ENCODE assay signal across 9 mouse cellular contexts in the genomic region with DNA sequence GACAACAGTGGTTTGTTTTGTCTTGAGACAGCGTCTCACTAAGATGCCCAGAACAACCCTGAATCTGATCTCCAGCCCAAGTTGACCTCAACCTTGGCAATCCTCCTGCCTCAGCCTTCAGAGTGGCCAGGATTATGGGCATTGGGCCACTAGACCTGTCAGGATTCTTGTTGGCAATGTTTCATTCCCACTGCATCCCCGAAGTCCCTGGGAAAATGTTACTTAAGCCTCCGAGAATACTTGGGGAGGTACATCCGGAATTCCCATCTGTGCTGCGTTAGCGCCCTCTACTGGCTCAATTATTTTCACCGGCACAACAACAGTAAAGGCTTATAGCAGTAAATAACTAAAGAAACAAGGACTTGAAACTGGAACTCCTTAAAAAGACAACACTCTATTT.
A peak's percentile ranks its signal among the peaks of the same experiment; 100 is the strongest.
DNase-seq lines count a peak whose midpoint lies in the region; ATAC-seq and TF ChIP-seq lines count a peak whose summit lies in the region.
"Had no signal": no experiment of that assay in that cellular context is flagged by ENCODE, and none has a peak within 500 bp of the region (broad histone marks: within the 10 kb centered on the region; RNA-seq: fewer than 3 reads in every experiment).

No protein-coding gene starts in this region.

- 0 out of 2 replicates have a peak, but pooled peaks have one; percentile 5 for ATAC-seq in lung, postnatal 0 days
- no peak for ATAC-seq in activated CD4-positive, CD25-positive, alpha-beta regulatory T cell, adult 4 months

- peak; percentile 90 for TF ChIP-seq RAD21 in CH12.LX (IDR thresholded peaks at IDR 0.05; ENCODE audit: low read depth, low read length)

- no peaks in the 10 kb centered on the region for H3K36me3 ChIP-seq in CH12.LX (replicated peaks in 1 of 2; ENCODE audit: control insufficient read depth in 1 of 2, insufficient read depth in 1 of 2, low read length in 1 of 2)
- H3K36me3 ChIP-seq in lung, postnatal 0 days (ENCODE audit: insufficient read depth, low read length) = no peaks in the 10 kb centered on the region
- H3K36me3 ChIP-seq in small intestine, adult 2 months (ENCODE audit: control insufficient read depth, insufficient read depth, low read length) = no peaks in the 10 kb centered on the region

- peak overlapping the region; percentile 86 for H3K4me2 ChIP-seq in CH12.LX (ENCODE audit: insufficient read depth, low read depth, poor library complexity, severe bottlenecking)
- H3K4me2 ChIP-seq in lung, postnatal 0 days (replicated peaks; ENCODE audit: low read depth, low read length) = no peak overlapping the region

- H3K79me2 ChIP-seq in CH12.LX (replicated peaks; ENCODE audit: control insufficient read depth, extremely low read depth, insufficient read depth, poor library complexity, severe bottlenecking) = no peaks in the 10 kb centered on the region

- peak; percentile 82 to 84 for TF ChIP-seq CTCF in CH12.LX (conservative IDR thresholded peaks at IDR 0.05 in 1 of 2, IDR thresholded peaks at IDR 0.05 in 1 of 2; ENCODE audit: low read depth in 2 of 2, low read length in 2 of 2)
- peak; percentile 92 for TF ChIP-seq CTCF in lung, postnatal 0 days (IDR thresholded peaks at IDR 0.05)
- TF ChIP-seq CTCF in small intestine, adult 2 months (IDR thresholded peaks at IDR 0.05; ENCODE audit: extremely low read depth, insufficient read length, insufficient replicate concordance, low read depth, low read length) = peak; percentile 57; the same call in 1 of the 2 replicates

- 14% methylated on average over 7 of the region's 7 CpGs for WGBS in lung, postnatal 0 days
- 13% methylated on average over 7 of the region's 7 CpGs for WGBS in small intestine, adult 2 months

- peaks cover 0 to 5% of the 10 kb centered on the region in 2 experiments; a peak in 1 of 4 replicates for H3K4me1 ChIP-seq in CH12.LX (ENCODE audit: control insufficient read depth in 1 of 2, insufficient read depth in 2 of 2)
- H3K4me1 ChIP-seq in lung, postnatal 0 days (ENCODE audit: insufficient read depth, low read depth, low read length) = no peaks in the 10 kb centered on the region
- H3K4me1 ChIP-seq in small intestine, adult 2 months (ENCODE audit: control insufficient read depth, insufficient read depth, insufficient read length, low read length) = no peaks in the 10 kb centered on the region

- no peak for TF ChIP-seq POLR2A in CH12.LX (IDR thresholded peaks at IDR 0.05; ENCODE audit: low read depth, low read length)
- TF ChIP-seq POLR2A in small intestine, adult 2 months (IDR thresholded peaks at IDR 0.05; ENCODE audit: low read depth, low read length) = no peak

- in situ Hi-C loops in CH12.LX (cut with MboI; ENCODE audit: low pct_ligation_motif_present, low pct_unique_long_range_greater_than_20kb, low sequenced_read_pairs) = loop anchor here (5.0 to 25.0 kb wide), 2 partner anchors 125 to 780 kb away; no protein-coding TSS in a partner anchor

- dilution Hi-C loops in CH12.LX (cut with MboI; ENCODE audit: extremely low pct_ligation_motif_present, extremely low pct_unique_long_range_greater_than_20kb, low sequenced_read_pairs) = no loop called here

- intact Hi-C loops in gastrocnemius, postnatal 14 days (cut with DNase I; ENCODE audit: low total_unique reads) = loop anchor here (5.0 kb wide), 1 partner anchor 750 kb away; no protein-coding TSS in a partner anchor

- DNase-seq in CH12.LX (ENCODE audit: extremely low read depth) = peak; percentile 51
- peak; percentile 50 for DNase-seq in WW6 (ENCODE audit: low read depth, low spot score)
- DNase-seq in cerebellum, postnatal 36 days = peak; percentile 73 to 83
- peak; percentile 63 for DNase-seq in gastrocnemius, postnatal 14 days
- peak; percentile 69 to 94 for DNase-seq in layer of hippocampus, adult 18-20 months (ENCODE audit: low spot score in 2 of 2)
- peak; percentile 71 for DNase-seq in lung, postnatal 0 days (ENCODE audit: low spot score)

- no peak overlapping the region for H3K4me3 ChIP-seq in CH12.LX (replicated peaks in 1 of 3; ENCODE audit: low read depth in 2 of 3, low read length in 2 of 3, poor library complexity in 1 of 3)
- no peak overlapping the region for H3K4me3 ChIP-seq in lung, postnatal 0 days (ENCODE audit: low read depth, low read length)
- no peak overlapping the region for H3K4me3 ChIP-seq in small intestine, adult 2 months (ENCODE audit: low read depth, low read length)

- no peak overlapping the region for H3K9ac ChIP-seq in CH12.LX (ENCODE audit: insufficient read depth, low read depth)
- H3K9ac ChIP-seq in lung, postnatal 0 days (replicated peaks; ENCODE audit: low read depth) = no peak overlapping the region

- no peak overlapping the region for H3K27ac ChIP-seq in CH12.LX (ENCODE audit: insufficient read depth, low read depth)
- H3K27ac ChIP-seq in lung, postnatal 0 days (ENCODE audit: low read length) = no peak overlapping the region
- no peak overlapping the region for H3K27ac ChIP-seq in small intestine, adult 2 months (ENCODE audit: insufficient read depth, low read depth, low read length)
- H3K27ac ChIP-seq: macrophage had no signal

- TF ChIP-seq EP300 in CH12.LX (IDR thresholded peaks at IDR 0.05; ENCODE audit: low read length) = no peak
- no peak for TF ChIP-seq EP300 in lung, postnatal 0 days (IDR thresholded peaks at IDR 0.05)

- H3K9me3 ChIP-seq in CH12.LX (replicated peaks; ENCODE audit: low read length) = peaks cover 2% of the 10 kb centered on the region
- no peaks in the 10 kb centered on the region for H3K9me3 ChIP-seq in lung, postnatal 0 days (ENCODE audit: low read length)

- H3K27me3 ChIP-seq in CH12.LX (replicated peaks) = no peaks in the 10 kb centered on the region
- no peaks in the 10 kb centered on the region for H3K27me3 ChIP-seq in lung, postnatal 0 days (replicated peaks; ENCODE audit: insufficient read depth, low read length)
- no peaks in the 10 kb centered on the region for H3K27me3 ChIP-seq in small intestine, adult 2 months (ENCODE audit: control insufficient read depth, insufficient read depth, low read length)

TF ChIP-seq in CH12.LX, 34 proteins besides CTCF, POLR2A, EP300 and RAD21:
- TF ChIP-seq MAZ (IDR thresholded peaks at IDR 0.05; ENCODE audit: low read depth, low read length) (no peak), SIN3A (IDR thresholded peaks at IDR 0.05; ENCODE audit: low read length) (no peak), SMC3 (IDR thresholded peaks at IDR 0.05; ENCODE audit: low read depth, low read length) (peak; percentile 63), NELFE (IDR thresholded peaks at IDR 0.05; ENCODE audit: low read depth, low read length) (0 out of 2 replicates have a peak, but pooled peaks have one; percentile 30), KAT2A (IDR thresholded peaks at IDR 0.05; ENCODE audit: insufficient replicate concordance, low read length) (no peak), GABPA (IDR thresholded peaks at IDR 0.05; ENCODE audit: insufficient replicate concordance, low read depth, low read length) (no peak), MAFK (IDR thresholded peaks at IDR 0.05; ENCODE audit: insufficient replicate concordance, low read length) (no peak), MYC (IDR thresholded peaks at IDR 0.05; ENCODE audit: low read depth, low read length) (no peak), ZMIZ1 (IDR thresholded peaks at IDR 0.05; ENCODE audit: low read depth, low read length) (no peak), USF2 (conservative IDR thresholded peaks at IDR 0.05; ENCODE audit: low read depth, low read length) (no peak), USF1 (IDR thresholded peaks at IDR 0.05; ENCODE audit: low read depth, low read length) (no peak), E2F4 (IDR thresholded peaks at IDR 0.05; ENCODE audit: insufficient replicate concordance, low read depth, low read length) (no peak), IRF4 (IDR thresholded peaks at IDR 0.05; ENCODE audit: low read depth, low read length) (0 out of 2 replicates have a peak, but pooled peaks have one; percentile 21), PAX5 (IDR thresholded peaks at IDR 0.05; ENCODE audit: low read length) (no peak), JUN (IDR thresholded peaks at IDR 0.05; ENCODE audit: insufficient read depth, low read depth, low read length) (no peak), ELF1 (IDR thresholded peaks at IDR 0.05; ENCODE audit: low read depth, low read length) (no peak), MAX (IDR thresholded peaks at IDR 0.05; ENCODE audit: low read length) (no peak), CHD2 (IDR thresholded peaks at IDR 0.05; ENCODE audit: low read length) (no peak), MXI1 (IDR thresholded peaks at IDR 0.05; ENCODE audit: low read depth, low read length) (no peak), POLR2AphosphoS2 (IDR thresholded peaks at IDR 0.05; ENCODE audit: low read depth, low read length) (no peak)
